Mouse (Mus musculus) midbrain, embryonic 14.5 days (tissue): Measurements from ENCODE around the gene Gm10320. TPM values are rescaled to one million over a fixed set of nuclear protein-coding genes. Genes with fewer than 3 reads are reported as not detected.

Source experiments
- ATAC-seq: fragments of 200-750 bp; cut with Nextera tagmentation; 2 replicates; pipeline ENCODE4 v1.8.0; 2017; ENCODE audit warnings: moderate number of reproducible peaks, moderate library complexity; ENCODE audit not compliant: low FRiP score, low TSS enrichment
- DNase-seq: peaks from one replicate; pipeline ENCODE4 v3.0.0-alpha.2; 2015
- H3K27ac ChIP-seq: fragments of 300-500 bp; sonication (generic); replicated peaks from 2 replicates; pipeline ENCODE4 v1.5.1; 2014; ENCODE audit warnings: mild to moderate bottlenecking, low read depth, low read length, moderate library complexity
- H3K27me3 ChIP-seq: fragments of 300-500 bp; sonication (generic); 2 replicates; pipeline ENCODE4 v1.6.1; 2014; ENCODE audit warnings: low read length, control low read depth, mixed read lengths; ENCODE audit not compliant: control insufficient read depth, insufficient read depth
- H3K36me3 ChIP-seq: fragments of 300-500 bp; sonication (generic); 2 replicates; pipeline ENCODE4 v1.6.1; 2014; ENCODE audit warnings: low read length, control low read depth; ENCODE audit not compliant: control insufficient read depth, insufficient read depth
- H3K4me1 ChIP-seq: fragments of 300-500 bp; sonication (generic); 2 replicates; pipeline ENCODE4 v1.6.1; 2014; ENCODE audit warnings: mild to moderate bottlenecking, antibody characterized with exemption, low read length, control low read depth; ENCODE audit not compliant: control insufficient read depth, insufficient read depth
- H3K4me2 ChIP-seq: fragments of 300-500 bp; sonication (generic); 2 replicates; pipeline ENCODE4 v1.6.1; 2014; ENCODE audit warnings: mild to moderate bottlenecking, low read length, moderate library complexity
- H3K4me3 ChIP-seq: fragments of 300-500 bp; sonication (generic); replicated peaks from 2 replicates; pipeline ENCODE4 v1.5.1; 2014; ENCODE audit warnings: low read depth, low read length
- H3K9ac ChIP-seq: fragments of 300-500 bp; sonication (generic); replicated peaks from 2 replicates; pipeline ENCODE4 v1.6.1; 2014; ENCODE audit warnings: mild to moderate bottlenecking, low read length, moderate library complexity
- H3K9me3 ChIP-seq: fragments of 300-500 bp; sonication (generic); 2 replicates; pipeline ENCODE4 v1.6.1; 2016; ENCODE audit warnings: low read length, control low read depth, mixed read lengths; ENCODE audit not compliant: control insufficient read depth
- WGBS: fragments of 180-500 bp; shearing (Covaris S2); extraction: QIAGEN DNeasy Blood & Tissue Kit; methylation state at CpG from one replicate; pipeline ENCODE4 v1.1.7; 2014; 5-methylcytosine and 5-hydroxymethylcytosine counted together
- polyA plus RNA-seq: library from polyadenylated mRNA; unstranded; fragments of >200 nt; fragmentation: Nextera tagmentation; extraction: Ambion mirVana; gene quantifications from 2 replicates; pipeline ENCODE4 v1.2.1, GENCODE M21; 2014

The Gm10320 gene
- polyA plus RNA-seq, 1 experiment from 2014 or later: 0.67 TPM

DNA sequence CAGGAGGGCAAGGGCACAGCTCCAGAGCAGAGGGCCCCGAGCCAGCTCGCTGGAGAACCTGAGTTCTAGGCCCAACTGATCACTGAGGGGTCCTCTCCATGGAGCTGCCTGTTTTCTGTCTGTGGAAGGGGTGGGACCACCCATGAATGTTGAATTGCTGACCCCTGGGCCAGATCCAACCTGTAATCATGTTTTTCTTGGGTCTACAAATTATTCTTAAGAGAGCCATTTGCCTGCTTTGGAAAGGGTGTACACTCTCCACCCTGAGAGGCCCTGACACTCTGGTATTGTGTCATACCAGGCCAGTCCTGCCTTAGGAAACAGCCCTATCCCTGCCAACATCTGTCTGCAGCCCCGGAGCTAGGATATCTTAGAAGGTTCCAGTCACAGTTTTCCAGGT, 5.6 kb downstream of the Gm10320 start:
- Histone ChIP-seq H3K4me3 (no peak overlapping the region), H3K9ac (no peak overlapping the region), H3K27ac (no peak overlapping the region), H3K9me3 (no peaks in the 10 kb centered on the region), H3K36me3 (no peaks in the 10 kb centered on the region), H3K4me2 (no peak overlapping the region), H3K27me3 (no peaks in the 10 kb centered on the region), H3K4me1 (no peaks in the 10 kb centered on the region)
- ATAC-seq (no peak), DNase-seq (no peak)
- 90% methylated on average over 3 of the region's 3 CpGs for WGBS

DNA sequence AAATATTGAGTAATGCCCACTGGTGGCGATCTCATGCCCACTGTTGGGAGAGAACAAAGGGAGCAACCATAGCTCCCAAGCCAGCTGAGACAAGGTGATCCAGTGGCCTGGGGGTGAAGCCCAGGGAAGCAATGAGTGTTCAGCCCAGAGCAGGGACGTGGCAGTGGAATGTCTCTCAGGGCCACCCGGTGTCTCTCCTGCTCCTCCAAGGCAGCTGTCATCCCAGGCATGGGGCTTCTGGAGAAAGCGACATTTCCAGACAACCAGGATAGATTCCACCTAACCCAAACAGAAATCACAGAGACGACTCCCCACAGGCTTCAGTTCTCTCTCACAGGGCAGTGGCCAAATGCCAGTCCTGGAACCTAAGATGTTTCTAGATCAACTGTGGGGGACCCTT, 6.4 kb downstream of the Gm10320 start:
- H3K4me2 ChIP-seq: no peak overlapping the region
- no peak overlapping the region for H3K27ac ChIP-seq
- DNase-seq (no peak), ATAC-seq (no peak)
- H3K4me1 ChIP-seq: no peaks in the 10 kb centered on the region
- WGBS: 82% methylated on average over 5 of the region's 5 CpGs
- no peaks in the 10 kb centered on the region for H3K36me3 ChIP-seq
- no peak overlapping the region for H3K9ac ChIP-seq
- no peaks in the 10 kb centered on the region for H3K27me3 ChIP-seq
- H3K9me3 ChIP-seq: no peaks in the 10 kb centered on the region
- H3K4me3 ChIP-seq: no peak overlapping the region

DNA sequence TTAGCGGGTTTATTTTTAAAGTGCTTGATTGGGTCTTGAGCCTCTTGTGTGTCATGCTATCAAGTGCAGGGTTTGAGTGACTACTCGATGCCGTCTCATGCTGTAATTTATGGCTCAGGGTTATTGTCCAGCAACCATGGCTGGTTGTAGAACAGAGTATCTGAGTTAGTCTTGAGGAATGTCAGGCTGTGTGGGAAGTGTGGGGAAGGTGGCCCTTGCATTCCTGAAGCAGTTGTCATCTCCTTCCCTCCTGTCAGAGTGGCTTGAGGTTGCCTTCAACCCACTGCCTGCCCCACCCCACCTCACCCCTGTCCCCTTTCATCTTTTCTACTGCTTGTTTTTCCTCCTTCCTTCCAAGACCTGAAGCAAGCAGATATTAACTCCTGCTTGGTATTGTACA, 13.8 kb downstream of the Gm10320 start:
- H3K4me3 ChIP-seq: no peak overlapping the region
- H3K27me3 ChIP-seq: no peaks in the 10 kb centered on the region
- H3K36me3 ChIP-seq: no peaks in the 10 kb centered on the region
- WGBS: 97% methylated on average over 3 of the region's 3 CpGs
- no peak overlapping the region for H3K27ac ChIP-seq
- no peak overlapping the region for H3K4me2 ChIP-seq
- H3K9me3 ChIP-seq: no peaks in the 10 kb centered on the region
- no peak for DNase-seq
- ATAC-seq: no peak
- no peaks in the 10 kb centered on the region for H3K4me1 ChIP-seq
- H3K9ac ChIP-seq: no peak overlapping the region

DNA sequence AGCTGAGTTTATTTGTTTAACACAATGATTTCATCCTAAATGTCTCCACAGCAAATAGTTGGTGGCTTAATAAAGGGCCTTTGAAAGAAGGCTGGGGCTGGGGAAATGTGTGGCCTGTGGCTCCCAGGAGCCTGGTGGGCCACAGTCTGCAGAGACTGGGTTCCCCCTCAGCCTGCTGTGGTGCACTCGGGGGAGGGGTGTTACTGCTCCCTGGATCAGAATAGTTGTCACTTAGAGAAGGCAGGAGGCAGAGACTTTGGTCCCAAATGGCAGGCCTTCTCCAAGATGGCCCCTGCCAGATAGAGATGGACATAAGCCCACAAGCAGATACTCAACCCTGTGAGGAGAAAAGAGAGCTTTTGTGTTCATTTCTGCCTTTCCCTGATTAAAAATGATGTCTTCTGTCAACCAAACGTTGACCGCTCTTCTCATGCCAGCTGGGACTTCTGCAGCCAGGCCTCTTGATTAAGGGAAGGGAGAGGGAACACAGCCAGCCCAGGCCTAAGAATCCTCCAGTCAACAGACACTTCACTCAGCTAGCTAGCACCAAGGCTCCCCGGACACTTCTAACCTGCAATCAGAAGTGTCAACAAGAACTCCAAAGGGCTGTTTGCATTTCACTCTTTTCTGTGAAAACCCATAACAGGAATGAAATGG, 14.8 kb downstream of the Gm10320 start:
- DNase-seq (no peak), ATAC-seq (no peak)
- no peak overlapping the region for H3K4me2 ChIP-seq
- H3K4me1 ChIP-seq: no peaks in the 10 kb centered on the region
- no peaks in the 10 kb centered on the region for H3K9me3 ChIP-seq
- 74% methylated on average over 4 of the region's 4 CpGs for WGBS
- no peaks in the 10 kb centered on the region for H3K27me3 ChIP-seq
- no peak overlapping the region for H3K27ac ChIP-seq
- no peak overlapping the region for H3K4me3 ChIP-seq
- no peaks in the 10 kb centered on the region for H3K36me3 ChIP-seq
- H3K9ac ChIP-seq: no peak overlapping the region

DNA sequence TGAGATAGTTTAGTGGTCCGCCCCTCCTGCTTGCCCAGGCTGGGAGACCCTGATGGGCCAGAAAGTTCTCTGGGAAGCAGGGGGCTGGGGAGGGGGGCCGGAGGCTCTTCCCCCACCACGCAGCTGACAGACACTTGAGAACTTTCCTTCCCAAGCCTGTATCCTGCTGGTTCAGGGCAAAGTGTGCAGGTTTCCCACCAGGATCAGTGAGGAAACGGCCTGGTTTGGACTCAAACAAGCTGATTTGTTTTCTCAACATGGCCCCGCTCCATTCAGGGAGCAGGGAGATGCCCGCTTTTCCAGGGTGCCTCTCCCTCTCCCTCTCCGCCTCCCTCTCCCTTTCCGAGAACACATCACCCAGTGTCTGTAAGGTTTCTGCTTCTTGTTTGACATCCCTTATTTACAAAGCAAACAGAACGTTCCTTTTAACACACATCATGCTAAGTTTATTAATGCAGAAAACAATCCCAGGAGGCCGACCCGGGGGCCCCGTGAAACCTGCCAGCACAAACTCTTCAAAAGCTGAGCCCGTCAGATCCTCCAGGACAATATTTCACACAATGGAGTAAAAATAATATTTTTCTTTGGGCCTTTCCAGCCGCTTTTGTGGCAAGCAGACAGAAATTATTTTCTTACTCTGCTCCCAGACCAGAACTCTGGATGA, 15.5 kb downstream of the Gm10320 start:
- DNase-seq (peak; percentile 43), ATAC-seq (no peak)
- Histone ChIP-seq H3K27ac (no peak overlapping the region), H3K27me3 (no peaks in the 10 kb centered on the region), H3K4me2 (no peak overlapping the region), H3K9ac (no peak overlapping the region), H3K4me3 (no peak overlapping the region), H3K4me1 (no peaks in the 10 kb centered on the region), H3K36me3 (no peaks in the 10 kb centered on the region), H3K9me3 (no peaks in the 10 kb centered on the region)
- WGBS: 40% methylated on average over 14 of the region's 14 CpGs

DNA sequence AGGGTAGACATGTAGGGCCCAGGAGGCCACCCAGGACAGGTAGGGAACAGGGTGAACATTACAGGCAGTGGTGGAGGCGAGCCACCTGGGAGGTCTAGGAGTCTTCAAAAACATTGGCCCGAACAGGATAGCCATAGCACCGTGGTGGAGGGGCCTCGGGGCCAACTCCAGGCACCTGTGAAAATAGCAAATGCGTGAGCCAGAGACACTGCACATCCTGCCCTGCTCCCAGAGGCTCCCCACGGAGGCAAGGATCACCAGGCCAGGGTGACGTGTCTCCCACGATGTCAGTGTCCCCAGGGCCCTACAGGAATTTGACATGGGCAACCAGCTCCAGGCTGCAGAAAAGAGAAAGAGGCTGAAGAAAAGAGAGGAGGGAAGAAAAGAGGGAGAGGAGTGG, 16.1 kb downstream of the Gm10320 start:
- Histone ChIP-seq H3K27me3 (no peaks in the 10 kb centered on the region), H3K4me2 (no peak overlapping the region), H3K4me1 (no peaks in the 10 kb centered on the region), H3K36me3 (no peaks in the 10 kb centered on the region), H3K9ac (no peak overlapping the region), H3K27ac (no peak overlapping the region), H3K9me3 (no peaks in the 10 kb centered on the region), H3K4me3 (no peak overlapping the region)
- WGBS: 67% methylated on average over 8 of the region's 8 CpGs
- no peak for ATAC-seq
- no peak for DNase-seq

DNA sequence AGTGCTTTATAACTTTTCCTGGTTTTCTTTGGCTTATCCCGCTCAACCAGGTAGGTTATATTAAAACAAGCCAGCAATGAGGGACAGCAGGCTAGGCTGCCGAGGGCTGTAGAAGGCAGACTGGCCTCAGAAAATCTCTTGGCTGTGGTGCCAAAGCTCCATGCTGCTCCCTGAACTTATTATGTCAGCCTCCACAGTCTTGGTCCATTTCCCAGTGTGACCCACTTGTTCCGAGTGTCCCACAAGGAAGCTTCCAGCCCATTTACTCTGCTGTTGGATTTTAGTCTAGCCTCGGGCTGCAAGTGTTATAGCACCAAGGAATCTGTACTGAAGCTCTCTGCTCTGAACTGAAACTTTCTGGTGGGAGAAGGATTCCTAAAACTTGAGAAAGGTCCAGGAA, 18.8 kb downstream of the Gm10320 start:
- WGBS: 85% methylated on average over 4 of the region's 4 CpGs
- no peaks in the 10 kb centered on the region for H3K4me1 ChIP-seq

DNA sequence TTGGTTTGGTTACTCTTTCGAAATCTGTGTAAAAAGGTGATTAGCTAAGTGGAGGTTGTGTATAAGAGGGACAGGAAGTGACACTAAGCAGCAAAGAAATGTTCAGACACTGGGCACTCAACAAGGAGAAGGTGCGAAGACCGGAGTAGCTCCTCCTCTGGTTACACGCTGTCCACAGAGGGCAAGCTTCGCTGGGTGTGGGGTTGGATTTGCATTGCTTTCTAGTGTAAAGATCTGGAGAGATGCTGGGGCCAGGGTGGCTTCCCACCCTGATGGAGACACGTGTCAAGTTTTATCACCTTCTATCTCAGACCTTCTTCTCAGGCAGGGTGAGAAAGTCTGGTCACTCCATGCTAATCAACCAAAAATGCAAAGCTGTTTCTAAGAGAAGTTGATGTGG, 20.0 kb downstream of the Gm10320 start:
- no peaks in the 10 kb centered on the region for H3K27me3 ChIP-seq
- no peak for DNase-seq
- no peaks in the 10 kb centered on the region for H3K9me3 ChIP-seq
- H3K27ac ChIP-seq: no peak overlapping the region
- ATAC-seq: no peak
- no peak overlapping the region for H3K4me3 ChIP-seq
- no peaks in the 10 kb centered on the region for H3K4me1 ChIP-seq
- H3K4me2 ChIP-seq: no peak overlapping the region
- WGBS: 82% methylated on average over 6 of the region's 6 CpGs
- H3K36me3 ChIP-seq: no peaks in the 10 kb centered on the region
- no peak overlapping the region for H3K9ac ChIP-seq

More for the DNA sequence above, 18.8 kb downstream of the Gm10320 start:
- Histone ChIP-seq H3K4me3 (no peak overlapping the region), H3K36me3 (no peaks in the 10 kb centered on the region), H3K27ac (no peak overlapping the region), H3K9me3 (no peaks in the 10 kb centered on the region), H3K27me3 (no peaks in the 10 kb centered on the region), H3K4me2 (no peak overlapping the region), H3K9ac (no peak overlapping the region)
- ATAC-seq (no peak), DNase-seq (no peak)

DNA sequence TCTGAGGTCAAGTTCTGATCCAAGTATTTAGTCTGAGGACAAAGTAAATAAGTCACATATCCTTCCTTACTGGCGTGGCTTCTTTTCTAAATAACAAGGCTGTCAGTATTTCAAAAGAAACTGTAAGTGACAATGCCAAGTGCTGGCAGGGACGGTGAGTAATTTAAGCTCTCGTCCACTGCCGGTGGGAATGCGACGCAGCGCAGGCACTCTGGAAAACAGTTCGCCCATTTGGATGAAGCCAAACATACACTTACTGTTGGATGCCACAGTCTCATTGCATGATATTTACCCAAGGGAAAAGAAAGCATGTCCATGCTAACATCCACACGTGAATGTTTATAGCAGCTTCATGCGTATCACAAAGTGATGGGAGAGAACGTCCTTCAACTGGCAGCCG, 21.5 kb downstream of the Gm10320 start:
- H3K4me2 ChIP-seq: no peak overlapping the region
- no peak for DNase-seq
- no peaks in the 10 kb centered on the region for H3K27me3 ChIP-seq
- 86% methylated on average over 12 of the region's 12 CpGs for WGBS
- ATAC-seq: no peak
- H3K9me3 ChIP-seq: no peaks in the 10 kb centered on the region
- H3K4me1 ChIP-seq: no peaks in the 10 kb centered on the region
- H3K9ac ChIP-seq: no peak overlapping the region
- no peak overlapping the region for H3K27ac ChIP-seq
- H3K36me3 ChIP-seq: no peaks in the 10 kb centered on the region
- H3K4me3 ChIP-seq: no peak overlapping the region
